Mouse (Mus musculus): ENCODE measurements at regions not wholly inside any gene's neighbourhood (a gene's known extent, or its start where the extent isn't known, plus 50 kb on each side); places are given as distances from the start of the nearest gene placed in this dataset.

DNA sequence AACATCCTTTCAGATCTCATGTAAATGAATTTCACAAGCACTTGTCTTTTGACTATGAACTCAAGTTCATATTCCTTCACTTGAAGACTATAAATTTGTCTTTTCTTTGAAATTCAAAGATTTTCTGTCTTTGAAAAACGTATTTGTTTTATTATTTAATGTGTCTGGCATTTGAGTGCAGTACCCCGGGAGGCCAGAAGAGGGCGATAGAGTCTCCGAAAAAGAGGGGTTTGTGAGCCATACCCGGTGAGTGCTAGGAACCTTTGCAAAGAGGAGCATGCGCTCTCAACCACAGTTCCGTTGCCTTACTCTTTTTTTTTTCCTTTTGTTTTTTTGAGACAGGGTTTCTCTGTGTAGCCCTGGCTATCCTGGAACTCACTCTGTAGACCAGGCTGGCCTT is 177.6 kb upstream of the Gjb5 start:
- Histone ChIP-seq H3K27me3 (replicated peaks; ENCODE audit: control insufficient read depth, insufficient read depth, low read length) (no peaks in the 10 kb centered on the region), H3K36me3 (ENCODE audit: control insufficient read depth, insufficient read depth, low read length) (no peaks in the 10 kb centered on the region), H3K4me1 (ENCODE audit: control insufficient read depth, insufficient read depth, low read length) (no peaks in the 10 kb centered on the region), H3K27ac (ENCODE audit: insufficient read depth, low read depth, low read length) (no peak overlapping the region), H3K4me3 (ENCODE audit: insufficient read depth, low read depth, low read length) (no peak overlapping the region)
- TF ChIP-seq POLR2A (IDR thresholded peaks at IDR 0.05; ENCODE audit: low read depth, low read length) (no peak), CTCF (conservative IDR thresholded peaks at IDR 0.05; ENCODE audit: insufficient read depth, insufficient read length, low read depth, low read length) (peak; percentile 32; the same call in 1 of the 2 replicates)
- WGBS: 78% methylated on average over 7 of the region's 7 CpGs
- no peak for DNase-seq

DNA sequence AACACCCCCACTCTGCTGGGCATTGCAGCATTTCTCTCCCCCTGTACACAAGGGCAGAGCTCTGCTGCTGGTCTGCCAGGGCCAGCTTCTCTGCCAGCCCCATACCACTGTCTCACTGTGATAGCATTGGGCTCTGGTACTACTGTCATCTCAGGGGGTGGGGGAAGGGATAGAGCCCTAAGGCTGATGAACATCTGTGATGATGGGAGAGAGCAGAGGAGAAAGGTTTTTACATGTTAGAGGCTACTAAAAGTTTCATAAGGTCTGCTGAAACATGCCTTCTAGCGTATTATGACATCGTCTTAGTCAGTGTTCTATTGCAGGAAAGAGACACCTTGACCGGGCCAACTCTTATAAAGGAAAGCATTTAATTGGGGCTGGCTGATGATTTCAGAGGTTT is 176.4 kb upstream of the Gjb5 start:
- 92% methylated on average over 3 of the region's 3 CpGs for WGBS
- H3K4me3 ChIP-seq (ENCODE audit: insufficient read depth, low read depth, low read length): no peak overlapping the region
- no peaks in the 10 kb centered on the region for H3K36me3 ChIP-seq (ENCODE audit: control insufficient read depth, insufficient read depth, low read length)
- no peak overlapping the region for H3K27ac ChIP-seq (ENCODE audit: insufficient read depth, low read depth, low read length)
- TF ChIP-seq CTCF (conservative IDR thresholded peaks at IDR 0.05; ENCODE audit: insufficient read depth, insufficient read length, low read depth, low read length) (no peak), POLR2A (IDR thresholded peaks at IDR 0.05; ENCODE audit: low read depth, low read length) (no peak)
- H3K27me3 ChIP-seq (replicated peaks; ENCODE audit: control insufficient read depth, insufficient read depth, low read length): no peaks in the 10 kb centered on the region
- no peaks in the 10 kb centered on the region for H3K4me1 ChIP-seq (ENCODE audit: control insufficient read depth, insufficient read depth, low read length)
- no peak for DNase-seq

DNA sequence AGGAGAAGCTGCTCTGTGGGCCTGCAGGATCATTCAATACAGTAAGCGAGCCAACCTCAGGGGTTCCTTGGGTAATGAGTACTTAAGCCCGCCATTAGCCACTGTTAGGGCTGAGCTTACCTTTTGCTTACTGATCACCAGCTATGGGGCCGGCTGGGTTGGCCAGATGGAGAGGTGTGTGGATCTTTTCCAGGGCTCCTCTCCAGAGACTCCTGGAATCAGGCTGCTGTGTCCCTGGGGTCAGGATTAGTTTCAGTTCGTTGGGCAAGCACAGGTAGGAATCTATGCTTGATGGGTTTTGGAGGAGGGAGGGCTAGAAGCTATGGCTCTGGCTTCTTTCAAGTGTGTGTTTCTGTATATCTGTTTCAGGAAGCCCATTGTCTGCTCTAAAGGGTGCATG is 175.7 kb upstream of the Gjb5 start:
- Histone ChIP-seq H3K4me3 (ENCODE audit: insufficient read depth, low read depth, low read length) (no peak overlapping the region), H3K27ac (ENCODE audit: insufficient read depth, low read depth, low read length) (no peak overlapping the region), H3K36me3 (ENCODE audit: control insufficient read depth, insufficient read depth, low read length) (no peaks in the 10 kb centered on the region), H3K27me3 (replicated peaks; ENCODE audit: control insufficient read depth, insufficient read depth, low read length) (no peaks in the 10 kb centered on the region), H3K4me1 (ENCODE audit: control insufficient read depth, insufficient read depth, low read length) (no peaks in the 10 kb centered on the region)
- TF ChIP-seq POLR2A (IDR thresholded peaks at IDR 0.05; ENCODE audit: low read depth, low read length) (no peak), CTCF (conservative IDR thresholded peaks at IDR 0.05; ENCODE audit: insufficient read depth, insufficient read length, low read depth, low read length) (no peak)
- peak; percentile 11 for DNase-seq
- WGBS: 47% methylated on average over 4 of the region's 4 CpGs

DNA sequence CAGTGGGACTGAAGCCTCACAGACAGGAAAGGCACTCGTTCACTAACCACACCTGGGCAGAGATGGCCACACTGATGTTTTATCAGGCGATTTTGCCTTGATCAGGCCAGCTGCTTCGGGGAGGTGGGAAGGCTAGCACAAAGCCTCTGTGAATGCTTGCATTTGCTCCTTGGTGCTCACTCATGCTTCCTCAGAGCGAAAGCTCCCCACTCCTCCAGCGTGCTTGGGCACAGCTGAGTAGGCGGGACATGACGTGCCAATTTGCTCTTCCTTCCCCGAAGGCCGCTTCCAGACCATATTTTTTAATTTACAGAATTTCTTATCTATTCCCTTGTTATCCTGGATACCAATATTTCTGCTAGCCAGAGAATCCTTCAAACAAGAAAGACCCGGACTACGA is 172.8 kb upstream of the Gjb5 start:
- Histone ChIP-seq H3K4me1 (ENCODE audit: control insufficient read depth, insufficient read depth, low read length) (no peaks in the 10 kb centered on the region), H3K36me3 (ENCODE audit: control insufficient read depth, insufficient read depth, low read length) (no peaks in the 10 kb centered on the region), H3K4me3 (ENCODE audit: insufficient read depth, low read depth, low read length) (no peak overlapping the region), H3K27me3 (replicated peaks; ENCODE audit: control insufficient read depth, insufficient read depth, low read length) (no peaks in the 10 kb centered on the region), H3K27ac (ENCODE audit: insufficient read depth, low read depth, low read length) (no peak overlapping the region)
- no peak for TF ChIP-seq POLR2A (IDR thresholded peaks at IDR 0.05; ENCODE audit: low read depth, low read length)
- TF ChIP-seq CTCF (conservative IDR thresholded peaks at IDR 0.05; ENCODE audit: insufficient read depth, insufficient read length, low read depth, low read length): no peak
- 71% methylated on average over 11 of the region's 11 CpGs for WGBS
- no peak for DNase-seq

DNA sequence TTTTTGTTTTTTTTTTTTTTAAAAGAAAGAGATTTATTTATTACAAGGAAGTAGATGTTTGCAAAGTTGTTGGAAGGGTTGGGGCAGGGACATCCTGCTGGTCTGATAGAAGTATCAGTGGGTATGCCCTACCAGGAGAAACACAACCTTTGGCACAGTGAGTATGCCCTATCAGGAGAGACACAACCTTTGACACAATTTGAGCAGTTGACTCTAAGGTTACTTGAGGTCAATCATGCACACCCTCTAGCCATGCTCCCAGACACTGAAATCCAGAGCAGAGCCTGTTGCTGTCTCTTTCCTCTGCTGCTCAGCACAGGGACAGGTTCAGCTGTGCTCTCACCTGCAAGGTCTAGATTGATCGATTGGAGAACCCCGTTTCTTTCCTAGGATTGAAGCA is 164.2 kb upstream of the Gjb5 start:
- H3K27me3 ChIP-seq (replicated peaks; ENCODE audit: control insufficient read depth, insufficient read depth, low read length): no peaks in the 10 kb centered on the region
- TF ChIP-seq CTCF (conservative IDR thresholded peaks at IDR 0.05; ENCODE audit: insufficient read depth, insufficient read length, low read depth, low read length) (no peak), POLR2A (IDR thresholded peaks at IDR 0.05; ENCODE audit: low read depth, low read length) (no peak)
- no peaks in the 10 kb centered on the region for H3K36me3 ChIP-seq (ENCODE audit: control insufficient read depth, insufficient read depth, low read length)
- no peak overlapping the region for H3K4me3 ChIP-seq (ENCODE audit: insufficient read depth, low read depth, low read length)
- H3K4me1 ChIP-seq (ENCODE audit: control insufficient read depth, insufficient read depth, low read length): no peaks in the 10 kb centered on the region
- DNase-seq: no peak
- H3K27ac ChIP-seq (ENCODE audit: insufficient read depth, low read depth, low read length): no peak overlapping the region
- WGBS: 88% methylated on average over 2 of the region's 2 CpGs

DNA sequence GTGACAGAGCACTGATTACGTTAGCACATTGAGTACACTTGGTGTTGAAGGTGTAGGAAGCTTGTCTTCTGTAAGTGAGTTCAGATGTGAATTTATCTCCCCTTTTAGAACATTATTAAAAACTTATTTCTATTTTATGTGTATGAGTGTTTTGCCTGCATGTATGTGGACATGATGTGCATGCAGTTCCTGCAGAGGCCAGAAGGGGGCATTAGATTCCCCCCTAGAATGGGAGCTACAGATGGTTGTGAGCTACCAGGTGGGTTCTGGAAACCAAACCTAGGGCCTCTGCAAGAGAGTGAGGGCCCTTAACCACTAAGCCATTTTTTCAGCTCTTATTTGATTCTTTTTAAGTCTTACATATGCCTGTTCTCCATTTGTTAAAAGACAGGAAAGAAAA is 160.0 kb upstream of the Gjb5 start:
- Histone ChIP-seq H3K4me3 (ENCODE audit: insufficient read depth, low read depth, low read length) (no peak overlapping the region), H3K27me3 (replicated peaks; ENCODE audit: control insufficient read depth, insufficient read depth, low read length) (no peaks in the 10 kb centered on the region), H3K27ac (ENCODE audit: insufficient read depth, low read depth, low read length) (no peak overlapping the region), H3K36me3 (ENCODE audit: control insufficient read depth, insufficient read depth, low read length) (no peaks in the 10 kb centered on the region), H3K4me1 (ENCODE audit: control insufficient read depth, insufficient read depth, low read length) (no peaks in the 10 kb centered on the region)
- DNase-seq: no peak
- TF ChIP-seq CTCF (conservative IDR thresholded peaks at IDR 0.05; ENCODE audit: insufficient read depth, insufficient read length, low read depth, low read length) (peak; percentile 51), POLR2A (IDR thresholded peaks at IDR 0.05; ENCODE audit: low read depth, low read length) (no peak)
- 91% methylated on average over 1 of the region's 1 CpGs for WGBS

DNA sequence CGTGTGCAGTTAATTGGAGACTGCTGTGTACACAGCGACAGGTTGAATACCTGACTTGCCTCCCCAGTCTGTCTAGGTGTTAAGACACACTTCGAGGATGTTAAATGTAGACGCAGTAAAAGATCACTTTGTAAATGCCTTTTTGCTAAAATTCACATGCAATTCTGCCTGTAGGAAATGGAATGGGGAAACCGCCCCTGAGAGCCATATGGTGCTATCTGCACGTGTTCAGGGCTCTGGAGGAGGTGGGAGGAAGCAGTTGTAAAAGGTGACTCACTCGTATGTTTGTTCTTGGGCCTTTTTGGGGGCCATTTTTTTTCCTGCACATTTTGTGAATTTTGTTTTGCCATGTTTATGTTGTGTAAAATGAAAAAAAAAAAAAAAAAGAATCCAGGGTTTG is 159.6 kb upstream of the Gjb5 start:
- Histone ChIP-seq H3K4me1 (ENCODE audit: control insufficient read depth, insufficient read depth, low read length) (no peaks in the 10 kb centered on the region), H3K4me3 (ENCODE audit: insufficient read depth, low read depth, low read length) (no peak overlapping the region), H3K27me3 (replicated peaks; ENCODE audit: control insufficient read depth, insufficient read depth, low read length) (no peaks in the 10 kb centered on the region), H3K36me3 (ENCODE audit: control insufficient read depth, insufficient read depth, low read length) (no peaks in the 10 kb centered on the region), H3K27ac (ENCODE audit: insufficient read depth, low read depth, low read length) (no peak overlapping the region)
- TF ChIP-seq POLR2A (IDR thresholded peaks at IDR 0.05; ENCODE audit: low read depth, low read length) (no peak), CTCF (conservative IDR thresholded peaks at IDR 0.05; ENCODE audit: insufficient read depth, insufficient read length, low read depth, low read length) (no peak)
- DNase-seq: no peak
- 64% methylated on average over 7 of the region's 7 CpGs for WGBS

DNA sequence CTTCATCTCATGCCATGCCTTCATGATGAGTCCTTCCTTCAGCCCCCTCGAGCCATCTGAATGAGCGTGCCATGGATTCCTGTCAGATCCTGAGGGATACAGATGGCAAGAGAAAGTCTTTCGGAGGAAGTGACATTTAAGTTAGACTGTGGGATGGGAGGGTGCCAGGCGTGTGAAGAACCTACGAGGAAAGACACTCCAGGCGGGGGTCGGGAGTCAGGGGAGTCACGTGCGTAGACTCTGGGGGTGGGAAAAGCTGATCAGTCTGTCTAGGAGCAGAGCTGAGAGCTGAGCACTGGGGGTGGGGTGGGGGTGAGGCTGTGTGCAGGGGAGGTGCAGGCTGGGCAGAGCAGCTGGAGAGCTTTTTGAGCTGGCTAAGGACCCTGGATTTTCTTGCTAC is 152.0 kb upstream of the Gjb5 start:
- no peaks in the 10 kb centered on the region for H3K27me3 ChIP-seq (replicated peaks; ENCODE audit: control insufficient read depth, insufficient read depth, low read length)
- no peak for DNase-seq
- TF ChIP-seq POLR2A (IDR thresholded peaks at IDR 0.05; ENCODE audit: low read depth, low read length): no peak
- no peak for TF ChIP-seq CTCF (conservative IDR thresholded peaks at IDR 0.05; ENCODE audit: insufficient read depth, insufficient read length, low read depth, low read length)
- H3K27ac ChIP-seq (ENCODE audit: insufficient read depth, low read depth, low read length): no peak overlapping the region
- no peaks in the 10 kb centered on the region for H3K4me1 ChIP-seq (ENCODE audit: control insufficient read depth, insufficient read depth, low read length)
- WGBS: 75% methylated on average over 9 of the region's 9 CpGs
- no peaks in the 10 kb centered on the region for H3K36me3 ChIP-seq (ENCODE audit: control insufficient read depth, insufficient read depth, low read length)
- H3K4me3 ChIP-seq (ENCODE audit: insufficient read depth, low read depth, low read length): no peak overlapping the region

Measured in kidney, adult 2 months (tissue).